Mouse (Mus musculus) liver, embryonic 14.5 days (tissue): ENCODE results near the gene Max.

Source experiments
- CTCF ChIP-seq: IDR thresholded peaks from 2 replicates; pipeline ENCODE4 v1.5.1; 2016; ENCODE audit warnings: antibody characterized with exemption, low read depth, control low read depth
- EP300 ChIP-seq: IDR thresholded peaks from 2 replicates; pipeline ENCODE4 v1.6.1; 2016; ENCODE audit warnings: antibody characterized with exemption, low read depth

GRCm38 (mm10) chr12:76926338-76926945 lies 35.6 kb downstream of the Max start:
- TF ChIP-seq CTCF: no peak
- no peak for TF ChIP-seq EP300
